Mouse (Mus musculus): ENCODE measurements around the gene Ntng2.

GRCm38 (mm10) chr2:29151941-29152340 lies 100.9 kb downstream of the Ntng2 start:
- TF ChIP-seq POLR2A (IDR thresholded peaks at IDR 0.05; ENCODE audit: borderline replicate concordance, low read depth, low read length) (no peak), CTCF (IDR thresholded peaks at IDR 0.05; ENCODE audit: low read depth, low read length) (no peak)
